Mouse (Mus musculus) spleen, postnatal 10 days (tissue): ENCODE measurements around the gene Hist1h3h.

Experiments
- DNase-seq, 2 experiments: peaks; one replicate each; pipeline ENCODE4 v3.0.0; 2021 to 2022; ENCODE audit warnings: low spot score in 2 of 2

Hist1h3h gene

GRCm38 (mm10) chr13:21717397-21718357 is at the start of gene Hist1h3h:
Gene Hist1h3h (plus strand): TSS chr13:21717659.
- DNase-seq = peak; percentile 88 to 94

DNA sequence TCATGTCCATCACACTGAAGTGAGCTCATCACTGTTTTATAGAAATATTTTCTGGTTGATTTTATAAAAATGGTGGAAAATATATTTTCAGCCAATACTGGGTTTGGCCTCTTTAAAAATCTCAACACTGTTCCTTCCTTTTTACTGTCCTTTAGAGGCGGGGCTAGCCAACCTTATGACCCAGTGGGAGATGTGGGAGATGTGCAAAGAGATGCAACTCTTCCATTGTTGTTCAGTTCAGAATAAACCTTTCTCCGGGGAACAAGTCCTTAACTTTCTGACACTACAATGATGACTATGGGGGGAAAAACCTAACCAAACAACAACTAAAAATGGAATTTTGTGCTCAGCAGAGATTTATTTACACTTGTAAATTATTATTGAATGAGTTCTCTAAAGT is 40.2 kb upstream of the Hist1h3h start, which contains the start of gene Olfr1360:
Olfr1360 (minus strand) TSS at position 101 of the 400 bp plus-strand sequence.
- no peak for DNase-seq

DNA sequence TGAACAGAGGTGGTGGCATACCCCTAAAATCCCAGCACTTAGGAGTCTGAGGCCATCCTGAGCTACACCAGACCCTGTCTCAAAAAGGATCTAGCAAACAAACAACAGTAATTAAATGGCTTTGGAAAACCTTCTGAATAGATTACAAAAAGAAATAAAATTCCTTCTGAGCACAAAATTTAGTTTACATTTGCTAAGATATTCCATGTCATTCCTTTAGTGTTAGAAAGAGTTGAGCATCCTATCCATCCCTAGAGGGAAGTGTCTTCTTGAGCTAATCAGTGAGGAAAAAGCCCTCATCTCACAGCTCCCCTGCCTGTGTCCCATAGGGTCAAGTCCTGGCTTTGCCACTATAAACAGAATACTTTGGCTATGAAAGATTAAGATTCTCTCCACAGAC is 19.6 kb upstream of the Hist1h3h start, which contains the start of gene Olfr1359:
Olfr1359 (plus strand) TSS at position 301 of the 400 bp plus-strand sequence.
- no peak for DNase-seq

DNA sequence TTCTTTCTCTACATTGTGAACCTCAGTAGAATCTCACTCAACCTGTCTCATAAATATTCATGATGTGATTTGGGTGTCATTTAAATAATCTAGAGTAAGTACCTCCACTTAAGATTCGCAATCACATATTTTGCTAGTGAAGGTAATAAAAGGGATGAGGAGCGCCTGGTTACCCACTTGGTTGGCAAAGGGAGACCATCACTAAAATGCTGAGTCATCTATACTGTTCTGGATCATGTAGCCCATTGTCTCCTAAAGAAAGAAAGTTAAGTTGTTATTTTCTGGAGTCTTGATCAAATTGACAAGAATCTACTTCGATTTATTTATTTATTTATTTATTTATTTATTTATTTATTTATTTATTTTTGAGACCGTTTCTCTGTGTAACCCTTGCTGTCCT is 10.8 kb upstream of the Hist1h3h start:
- DNase-seq = no peak

GRCm38 (mm10) chr13:21710031-21710711 is 7.3 kb upstream of the Hist1h3h start:
- DNase-seq = peak; percentile 90 to 93

- DNase-seq = peak; percentile 81 to 85
These were observed 6.5 kb upstream of the Hist1h3h start for GRCm38 (mm10) chr13:21710821-21711525.

DNA sequence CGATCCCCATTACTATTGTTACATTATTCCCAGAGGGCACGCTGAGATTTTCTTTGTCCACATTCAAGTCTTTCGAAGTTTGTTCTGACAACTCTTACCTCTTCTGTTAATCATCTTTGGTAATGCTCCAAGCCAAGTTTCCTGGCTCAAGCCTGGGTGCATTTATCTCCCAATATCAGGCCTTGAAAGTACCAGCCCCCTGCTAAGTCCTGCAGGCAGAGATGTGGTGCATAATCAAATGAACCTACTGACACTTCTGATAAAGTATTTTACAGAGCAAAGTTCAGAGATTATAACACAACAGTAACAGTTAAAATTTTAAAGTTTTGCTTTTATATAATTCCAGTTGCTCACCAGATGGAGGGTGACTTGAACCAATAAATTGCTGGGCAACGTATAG is 5.8 kb upstream of the Hist1h3h start:
- DNase-seq = no peak

GRCm38 (mm10) chr13:21714725-21715124 is 2.7 kb upstream of the Hist1h3h start:
- peak; percentile 68 to 79 for DNase-seq

GRCm38 (mm10) chr13:21715131-21715863 is 2.2 kb upstream of the Hist1h3h start:
- peak; percentile 48 to 51 for DNase-seq

DNA sequence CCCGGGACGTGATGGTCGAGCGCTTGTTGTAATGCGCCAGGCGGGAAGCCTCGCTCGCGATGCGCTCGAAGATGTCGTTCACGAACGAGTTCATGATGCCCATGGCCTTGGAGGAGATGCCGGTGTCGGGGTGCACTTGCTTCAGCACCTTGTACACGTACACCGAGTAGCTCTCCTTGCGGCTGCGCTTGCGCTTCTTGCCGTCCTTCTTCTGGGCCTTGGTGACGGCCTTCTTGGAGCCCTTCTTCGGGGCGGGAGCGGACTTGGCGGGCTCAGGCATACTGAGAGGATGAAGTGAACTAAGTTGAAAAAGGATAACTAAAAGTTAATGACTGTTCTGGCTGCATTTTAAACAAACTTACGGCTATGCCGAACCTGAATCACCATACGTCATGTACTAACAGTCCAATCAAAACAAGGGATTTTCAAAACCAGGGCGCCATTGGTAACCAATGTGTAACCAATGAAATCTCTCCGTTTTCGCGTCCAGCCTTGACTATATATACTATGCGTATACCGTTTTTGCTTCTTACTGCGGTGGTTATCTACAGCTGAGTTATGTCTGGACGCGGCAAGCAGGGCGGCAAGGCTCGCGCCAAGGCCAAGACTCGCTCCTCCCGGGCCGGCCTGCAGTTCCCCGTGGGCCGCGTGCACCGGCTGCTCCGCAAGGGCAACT is 1.5 kb upstream of the Hist1h3h start, which contains the start of the genes Hist1h2bl and Hist1h2ai:
Hist1h2bl (minus strand) TSS at position 280 of the 676 bp plus-strand sequence.
Hist1h2ai (plus strand) TSS at position 559 of the 676 bp plus-strand sequence.
- peak; percentile 85 to 89 for DNase-seq

DNA sequence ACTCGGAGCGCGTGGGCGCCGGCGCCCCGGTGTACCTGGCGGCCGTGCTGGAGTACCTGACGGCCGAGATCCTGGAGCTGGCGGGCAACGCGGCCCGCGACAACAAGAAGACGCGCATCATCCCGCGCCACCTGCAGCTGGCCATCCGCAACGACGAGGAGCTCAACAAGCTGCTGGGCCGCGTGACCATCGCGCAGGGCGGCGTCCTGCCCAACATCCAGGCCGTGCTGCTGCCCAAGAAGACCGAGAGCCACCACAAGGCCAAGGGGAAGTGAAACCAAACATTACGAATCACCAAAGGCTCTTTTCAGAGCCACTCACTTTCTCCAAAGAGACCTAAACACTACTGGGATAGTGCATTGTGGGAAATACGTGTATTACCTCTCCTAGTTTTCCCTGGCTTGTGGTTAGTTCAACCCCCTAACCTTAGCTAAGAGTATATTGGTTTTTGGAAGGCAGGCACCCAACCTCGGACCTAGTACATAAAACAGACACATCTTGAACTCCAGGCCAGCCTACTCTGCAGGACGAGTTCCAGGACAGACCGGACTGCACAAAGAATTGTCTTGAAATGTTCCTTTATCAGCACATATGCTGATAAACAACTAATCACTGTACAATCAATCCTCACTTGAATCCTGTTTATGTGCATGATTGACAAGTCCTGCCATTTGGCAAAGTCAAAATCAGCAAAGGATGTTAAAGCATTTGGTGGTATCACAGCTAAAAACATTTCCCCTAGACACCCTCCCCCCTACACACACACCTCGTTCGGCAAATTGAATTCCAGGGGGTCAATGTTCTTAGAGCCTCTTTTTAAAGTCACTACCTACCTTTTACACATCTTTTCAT is 693 bp upstream of the Hist1h3h start:
- DNase-seq = peak; percentile 52 to 61

DNA sequence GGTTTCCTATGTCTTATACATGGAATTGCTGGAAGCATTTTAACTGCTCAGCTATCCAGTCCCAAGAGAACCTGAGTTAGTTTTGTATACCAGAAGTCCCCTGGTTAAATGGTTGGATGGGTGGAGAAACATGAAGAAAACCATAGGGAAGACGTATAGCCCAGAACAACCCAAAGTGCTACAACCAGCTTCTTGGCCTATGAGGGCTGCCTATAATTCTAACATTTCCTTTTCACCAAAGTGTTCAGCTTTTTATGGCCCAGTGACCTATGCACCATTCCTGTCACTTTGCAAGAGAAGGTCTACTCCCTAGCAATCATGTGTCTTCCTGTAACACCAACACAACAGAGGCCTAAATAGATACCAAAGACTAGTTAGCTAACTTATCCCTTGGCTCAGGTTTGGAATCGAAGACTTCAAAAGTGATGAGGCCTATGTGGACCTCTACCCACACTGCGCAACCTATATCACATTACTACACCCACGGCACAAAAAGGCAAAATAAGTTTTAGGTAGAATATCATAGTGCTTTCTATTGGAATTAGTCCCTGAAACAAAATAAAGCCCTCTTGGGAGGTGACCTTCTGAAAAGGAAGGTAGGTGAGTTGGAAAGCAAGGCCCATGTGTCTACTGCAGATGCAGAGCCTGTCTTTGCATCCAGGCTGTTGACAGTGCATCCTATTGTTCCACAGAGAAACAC is 1.1 kb downstream of the Hist1h3h start:
- DNase-seq = peak in 1 of 2 experiments; percentile 40

DNA sequence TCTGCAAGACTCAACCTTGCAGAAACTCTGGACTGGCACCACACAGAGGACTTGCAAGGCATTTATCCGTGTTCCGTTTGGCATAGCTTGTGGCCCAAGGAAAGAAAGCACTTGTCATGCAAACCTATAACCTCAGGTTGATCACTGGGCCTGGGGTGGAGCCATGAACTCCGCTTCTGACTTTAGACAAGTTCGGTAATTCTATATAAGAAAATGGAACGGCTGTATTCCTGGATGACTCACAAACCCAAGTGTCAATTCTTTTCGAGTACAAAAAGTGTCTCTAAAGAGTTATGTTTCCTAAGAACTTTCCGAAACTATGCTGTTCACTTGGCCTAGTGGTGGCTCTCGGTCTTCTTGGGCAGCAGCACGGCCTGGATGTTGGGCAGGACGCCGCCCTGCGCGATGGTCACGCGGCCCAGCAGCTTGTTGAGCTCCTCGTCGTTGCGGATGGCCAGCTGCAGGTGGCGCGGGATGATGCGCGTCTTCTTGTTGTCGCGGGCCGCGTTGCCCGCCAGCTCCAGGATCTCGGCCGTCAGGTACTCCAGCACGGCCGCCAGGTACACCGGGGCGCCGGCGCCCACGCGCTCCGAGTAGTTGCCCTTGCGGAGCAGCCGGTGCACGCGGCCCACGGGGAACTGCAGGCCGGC is 3.8 kb downstream of the Hist1h3h start:
- peak; percentile 43 for DNase-seq

DNA sequence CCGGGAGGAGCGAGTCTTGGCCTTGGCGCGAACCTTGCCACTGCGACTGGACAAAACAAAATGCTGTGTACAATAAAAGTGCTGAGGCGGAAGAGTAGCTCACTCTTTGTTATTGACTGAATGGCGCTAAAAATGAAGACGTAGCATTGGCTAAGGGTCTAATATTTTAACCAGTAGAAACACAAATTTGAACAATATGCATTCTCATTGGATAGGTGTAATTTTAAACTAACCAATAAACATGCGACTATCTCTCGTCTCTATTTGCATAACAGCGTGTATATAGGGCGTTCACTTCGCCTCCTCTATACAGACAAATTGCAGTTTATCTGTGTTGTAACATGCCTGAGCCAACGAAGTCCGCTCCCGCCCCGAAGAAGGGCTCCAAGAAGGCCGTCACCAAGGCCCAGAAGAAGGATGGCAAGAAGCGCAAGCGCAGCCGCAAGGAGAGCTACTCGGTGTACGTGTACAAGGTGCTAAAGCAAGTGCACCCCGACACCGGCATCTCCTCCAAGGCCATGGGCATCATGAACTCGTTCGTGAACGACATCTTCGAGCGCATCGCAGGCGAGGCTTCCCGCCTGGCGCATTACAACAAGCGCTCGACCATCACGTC is 4.4 kb downstream of the Hist1h3h start, which contains the start of gene Hist1h2bm:
Hist1h2bm (plus strand) TSS at position 288 of the 616 bp plus-strand sequence.
- peak; percentile 76 to 80 for DNase-seq

- DNase-seq = peak in 1 of 2 experiments; percentile 33
These were observed 5.0 kb downstream of the Hist1h3h start for GRCm38 (mm10) chr13:21722373-21722925.

- DNase-seq = peak in 1 of 2 experiments; percentile 51
These were observed 5.8 kb downstream of the Hist1h3h start for GRCm38 (mm10) chr13:21722993-21723836.
